Mouse (Mus musculus) brain, embryonic 14.5 days (tissue): ENCODE results near the gene Cachd1. TPM values are rescaled to one million over a fixed set of nuclear protein-coding genes. Genes with fewer than 3 reads are reported as not detected.
A peak's percentile ranks its signal among the peaks of the same experiment; 100 is the strongest.

Source experiments
- DNase-seq: peaks from one replicate; pipeline ENCODE4 v3.0.0-alpha.2; 2011; ENCODE audit warnings: low read depth
- CTCF ChIP-seq: fragments of 200-500 bp; IDR thresholded peaks from 2 replicates; pipeline ENCODE4 v1.5.1; 2012; ENCODE audit warnings: inconsistent platforms, mild to moderate bottlenecking, moderate library complexity, borderline replicate concordance; ENCODE audit not compliant: insufficient read depth, insufficient read length; ENCODE audit errors: extremely low read depth
- POLR2A ChIP-seq: fragments of 200-500 bp; IDR thresholded peaks from 2 replicates; pipeline ENCODE4 v1.6.1; 2012; ENCODE audit warnings: mild to moderate bottlenecking, inconsistent platforms, borderline replicate concordance; ENCODE audit not compliant: poor library complexity, insufficient read depth, insufficient read length, severe bottlenecking; ENCODE audit errors: extremely low read depth
- polyA plus RNA-seq: library from polyadenylated mRNA; depleted of rRNA; stranded (reverse); fragments of >200 nt; gene quantifications from 2 replicates; pipeline ENCODE4 v1.2.3, GENCODE M21; 2012; rRNA removed

Gene Cachd1
- polyA plus RNA-seq, 1 experiment: 150 TPM

- peak; percentile 5 for DNase-seq
- TF ChIP-seq POLR2A (no peak), CTCF (no peak)
These were observed 260.7 kb downstream of the Cachd1 start for GRCm38 (mm10) chr4:101037156-101037555.

GRCm38 (mm10) chr4:101043691-101044090 is 267.2 kb downstream of the Cachd1 start:
- TF ChIP-seq POLR2A (no peak), CTCF (no peak)
- DNase-seq: no peak

- TF ChIP-seq CTCF: no peak
- TF ChIP-seq POLR2A: no peak
These were observed 267.7 kb downstream of the Cachd1 start for GRCm38 (mm10) chr4:101044149-101044548.

GRCm38 (mm10) chr4:101046576-101046975 is 270.1 kb downstream of the Cachd1 start:
- no peak for DNase-seq
- TF ChIP-seq POLR2A (no peak), CTCF (no peak)

More at GRCm38 (mm10) chr4:101044149-101044548, 267.7 kb downstream of the Cachd1 start:
- no peak for DNase-seq

GRCm38 (mm10) chr4:101062146-101062545 is 285.7 kb downstream of the Cachd1 start:
- DNase-seq: peak; percentile 53
- TF ChIP-seq POLR2A (no peak), CTCF (no peak)

- DNase-seq: peak; percentile 64
- TF ChIP-seq POLR2A (no peak), CTCF (no peak)
These were observed 289.9 kb downstream of the Cachd1 start for GRCm38 (mm10) chr4:101066401-101066800.

GRCm38 (mm10) chr4:101068786-101069153 is 292.3 kb downstream of the Cachd1 start, which contains the start of gene Raver2:
Raver2 (plus strand) TSS chr4:101068983.
- peak; percentile 38; the same call in 1 of the 2 replicates for TF ChIP-seq CTCF
- no peak for TF ChIP-seq POLR2A

GRCm38 (mm10) chr4:101069154-101069971 is 292.9 kb downstream of the Cachd1 start:
- peak; percentile 75 for DNase-seq
- no peak for TF ChIP-seq CTCF
- no peak for TF ChIP-seq POLR2A

More at GRCm38 (mm10) chr4:101068786-101069153, 292.3 kb downstream of the Cachd1 start, which contains the start of gene Raver2:
- peak; percentile 73 for DNase-seq

GRCm38 (mm10) chr4:101071570-101071969 is 295.1 kb downstream of the Cachd1 start:
- no peak for TF ChIP-seq POLR2A
- no peak for TF ChIP-seq CTCF
- no peak for DNase-seq

- DNase-seq: no peak
- no peak for TF ChIP-seq POLR2A
- TF ChIP-seq CTCF: no peak
These were observed 299.9 kb downstream of the Cachd1 start for GRCm38 (mm10) chr4:101076425-101076824.

Other genes with a start within 250 kb of the Cachd1 start
- gene Gm10577, start 244.0 kb downstream of the Cachd1 start, polyA plus RNA-seq: not detected in 2 replicates